Mouse (Mus musculus): ENCODE results near the gene Aprt.

- no peak for TF ChIP-seq ZNF384 (IDR thresholded peaks at IDR 0.05; ENCODE audit: low read depth, low read length)
- TF ChIP-seq ZC3H11A (IDR thresholded peaks at IDR 0.05; ENCODE audit: borderline replicate concordance, low read depth, low read length), result no peak
- no peak for TF ChIP-seq CHD2 (IDR thresholded peaks at IDR 0.05; ENCODE audit: low read depth, low read length)
- no peak for TF ChIP-seq MAFK (IDR thresholded peaks at IDR 0.05; ENCODE audit: insufficient read depth, low read depth, low read length)
- TF ChIP-seq HCFC1 (IDR thresholded peaks at IDR 0.05; ENCODE audit: borderline replicate concordance, insufficient read depth, low read length), result no peak
Measured at GRCm38 (mm10) chr8:122561199-122561598, 15.5 kb downstream of the Aprt start.

All from ES-E14 (cell line).